Mouse (Mus musculus) spleen, postnatal 14 days (tissue): Measurements from ENCODE around the gene Pcolce2.
A peak's percentile ranks its signal among the peaks of the same experiment; 100 is the strongest.

ENCODE experiments used
- DNase-seq, 2 experiments: peaks; one replicate each; pipeline ENCODE4 v3.0.0; 2021 to 2022; ENCODE audit warnings: low spot score in 2 of 2

Gene Pcolce2

GRCm38 (mm10) chr9:95654356-95654755, 17.0 kb downstream of the Pcolce2 start:
- DNase-seq, result no peak

DNA sequence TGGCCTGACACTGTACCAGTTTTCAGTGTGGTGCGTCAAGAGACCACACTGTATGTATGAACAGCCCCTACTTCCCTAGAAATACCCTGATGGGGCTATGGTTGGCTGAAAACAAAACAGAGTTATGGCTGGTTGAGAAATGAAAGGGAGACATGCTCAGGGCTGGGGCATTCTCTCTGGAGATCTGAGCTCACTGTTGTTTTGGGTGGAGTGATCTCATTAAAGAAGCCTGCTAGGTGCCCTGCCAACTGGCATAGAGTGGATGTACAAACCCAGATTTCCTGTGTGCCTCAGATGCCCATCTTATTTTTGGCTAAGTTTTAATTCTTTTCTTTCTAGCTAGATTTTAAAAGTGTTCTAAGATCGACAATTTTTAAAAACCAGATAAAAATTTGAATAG, 20.5 kb downstream of the Pcolce2 start:
- no peak for DNase-seq

DNA sequence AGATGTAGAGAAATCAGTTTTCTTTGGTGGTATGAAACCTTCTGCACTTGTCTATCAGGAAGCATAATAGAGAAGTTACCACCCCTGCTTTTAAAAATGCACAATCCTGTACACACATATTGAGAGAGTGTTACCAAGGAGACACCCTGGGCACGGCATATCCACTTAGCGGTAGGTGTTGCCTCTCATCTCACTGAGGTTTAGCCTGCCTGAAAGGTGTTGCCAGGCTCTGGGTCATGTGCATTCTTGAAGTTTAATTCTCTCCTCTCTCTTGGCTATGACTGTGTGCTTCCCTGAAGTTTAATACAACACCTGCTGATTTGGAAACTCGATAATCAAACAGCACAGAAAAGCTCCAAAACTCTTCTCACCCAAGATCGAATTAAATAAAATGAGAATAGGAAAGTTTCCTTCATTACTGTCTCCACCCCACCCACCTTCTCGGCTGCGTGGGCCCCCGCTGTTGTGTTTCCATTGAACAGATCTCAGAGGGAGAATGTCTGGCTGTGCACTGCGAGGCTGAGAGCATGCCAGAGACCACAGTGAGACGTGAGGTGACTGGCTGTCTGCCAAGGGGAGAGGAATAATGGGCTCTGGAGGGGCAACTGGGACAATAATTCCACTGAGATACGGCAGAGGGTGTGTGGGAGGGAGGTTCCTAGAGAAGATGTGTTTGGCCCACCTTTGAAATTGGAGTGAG, 27.0 kb downstream of the Pcolce2 start:
- DNase-seq, result no peak

DNA sequence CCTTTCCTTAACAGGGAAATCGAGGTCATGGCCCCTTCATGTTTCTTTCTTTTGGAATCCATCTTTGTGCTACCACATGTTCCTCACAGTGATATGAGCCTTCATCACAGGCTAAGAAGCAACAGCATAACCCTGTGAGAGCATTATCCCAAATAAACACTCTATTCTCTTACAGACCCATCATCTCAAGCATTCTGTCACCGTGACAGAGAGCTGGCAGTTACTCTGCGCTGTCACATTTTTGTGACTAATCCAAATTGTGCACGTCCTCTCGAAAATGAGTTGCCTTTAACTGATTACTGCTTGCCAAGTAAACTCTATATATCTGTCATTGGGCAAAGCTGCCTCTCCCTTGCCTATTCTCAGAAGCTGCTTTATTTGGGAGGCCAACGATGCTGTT, 28.4 kb downstream of the Pcolce2 start:
- DNase-seq, result no peak

DNA sequence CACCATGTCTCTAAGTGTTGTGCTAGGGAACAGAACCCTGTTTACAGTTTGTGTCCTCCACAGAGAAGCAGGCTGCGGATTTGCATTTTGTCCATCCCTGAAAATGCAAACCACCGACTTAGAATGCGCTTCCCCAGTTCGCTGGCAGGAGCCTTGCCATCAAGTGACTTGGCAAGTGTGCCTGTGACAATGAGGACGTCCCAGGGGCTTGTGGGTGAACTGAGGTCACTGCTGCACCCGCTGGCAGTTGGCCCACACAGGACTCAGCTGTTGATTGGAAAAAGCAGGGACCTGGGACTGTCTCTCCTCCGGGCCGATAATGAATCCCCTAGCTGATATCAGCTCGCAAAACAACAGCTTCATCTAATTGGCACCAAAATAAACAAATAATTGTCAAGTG, 30.4 kb downstream of the Pcolce2 start:
- no peak for DNase-seq

DNA sequence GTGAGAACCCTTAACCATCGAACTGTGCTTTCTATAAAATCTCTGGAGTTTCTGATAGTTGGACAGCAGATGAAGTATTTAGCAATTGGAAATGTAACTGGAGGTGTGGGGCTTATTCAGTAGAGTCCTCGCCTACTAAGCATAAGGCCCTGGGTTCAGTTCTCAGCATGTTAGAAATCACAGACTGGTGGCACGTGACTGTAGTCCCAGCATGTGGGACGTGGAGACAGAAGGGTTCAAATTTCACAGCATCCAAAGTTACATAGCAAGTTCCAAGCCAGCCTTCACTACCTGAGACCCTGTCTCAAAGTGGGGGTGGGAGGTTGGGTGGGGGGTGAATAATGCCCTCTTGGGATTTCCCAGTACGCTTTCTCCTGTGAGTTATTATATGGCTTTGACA, 30.9 kb downstream of the Pcolce2 start:
- DNase-seq, result no peak

DNA sequence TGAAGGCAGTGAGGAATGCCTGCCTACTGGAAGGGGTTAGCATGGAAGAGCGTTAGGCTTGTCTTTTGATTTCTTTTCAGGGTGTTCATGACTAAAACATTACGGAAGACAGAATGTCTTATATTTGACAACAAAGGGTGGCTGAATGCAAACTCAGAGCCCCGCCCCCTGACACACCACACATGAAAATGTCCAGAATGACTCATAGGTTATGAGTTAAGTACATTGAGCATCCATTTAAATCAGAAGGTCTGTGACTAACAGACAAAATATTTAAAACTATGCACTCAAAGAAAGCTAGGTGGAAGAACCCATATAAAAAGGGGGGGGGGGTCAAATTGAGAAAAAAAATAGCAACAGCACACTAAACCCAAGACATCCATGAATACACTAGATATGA, 34.9 kb downstream of the Pcolce2 start:
- no peak for DNase-seq

DNA sequence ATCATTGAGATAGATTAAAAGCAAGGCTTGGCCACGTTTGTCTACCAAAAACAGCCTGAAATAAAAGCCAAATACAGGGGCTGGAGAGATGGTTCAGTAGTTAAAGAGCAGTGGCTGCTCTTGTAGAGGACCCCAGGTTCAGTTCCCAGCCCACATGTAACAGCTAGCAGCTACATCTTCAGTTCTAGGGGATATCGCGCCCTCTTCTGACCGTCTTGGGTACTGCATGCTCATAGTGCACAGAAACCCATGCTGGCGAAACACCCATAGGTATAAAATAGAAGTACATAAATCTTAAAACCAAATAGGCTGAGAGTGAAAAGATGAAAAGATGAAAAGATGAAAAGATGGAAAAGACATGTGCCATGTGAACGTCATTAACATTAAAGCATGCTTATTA, 35.4 kb downstream of the Pcolce2 start:
- no peak for DNase-seq

DNA sequence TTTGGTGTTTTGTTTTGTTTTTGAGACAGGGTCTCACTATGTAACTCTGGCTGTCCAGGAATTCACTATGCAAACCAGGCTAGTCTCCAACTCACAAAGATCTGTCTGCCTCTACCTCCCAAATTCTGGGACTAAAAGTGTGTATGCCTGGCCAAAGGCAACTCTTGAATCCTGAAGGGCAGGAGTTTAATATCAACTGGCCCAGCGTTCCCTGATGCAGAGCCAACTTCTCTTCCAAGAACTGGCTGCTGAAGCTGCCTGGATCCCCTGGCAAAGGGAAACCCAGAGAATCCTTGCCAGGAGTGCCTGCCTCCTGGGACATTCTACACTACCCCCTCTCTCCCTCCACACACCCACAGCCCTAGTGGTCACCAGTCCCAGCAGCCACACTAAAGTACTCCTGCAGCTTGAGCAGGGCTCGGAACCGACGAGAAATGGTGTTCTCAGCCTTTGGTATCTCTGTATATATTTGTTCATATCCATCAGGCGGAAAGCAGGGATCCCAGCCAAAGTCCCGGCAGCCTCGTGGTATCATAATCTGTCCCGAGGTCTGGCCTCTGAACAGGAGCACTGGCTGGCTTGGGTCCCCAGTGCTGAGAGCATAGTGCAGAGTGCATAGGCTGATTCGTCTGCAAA, 37.8 kb downstream of the Pcolce2 start:
- no peak for DNase-seq

DNA sequence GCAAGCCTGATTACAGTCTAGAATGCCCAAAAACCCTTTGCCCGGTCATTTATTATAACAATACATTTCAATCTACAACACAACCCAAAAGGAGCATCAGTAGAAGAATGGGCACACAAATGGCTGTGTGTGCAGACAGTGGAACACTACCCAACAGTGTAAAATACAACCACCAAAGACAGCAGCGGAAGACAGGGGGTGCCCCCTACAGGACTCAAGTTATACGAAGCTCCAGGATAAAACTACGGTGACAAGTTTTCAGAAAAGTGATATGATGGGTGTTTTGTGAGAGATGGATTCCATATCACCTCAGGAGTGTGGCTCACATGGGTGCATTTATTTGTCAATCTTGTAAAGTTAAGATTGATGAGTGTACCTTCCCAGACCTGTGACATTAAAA, 38.6 kb downstream of the Pcolce2 start:
- no peak for DNase-seq

- DNase-seq, result no peak
These were observed 42.6 kb downstream of the Pcolce2 start for GRCm38 (mm10) chr9:95679966-95680365.

- DNase-seq, result no peak
These were observed 43.3 kb downstream of the Pcolce2 start for GRCm38 (mm10) chr9:95680691-95681090.

- no peak for DNase-seq
These were observed 48.4 kb downstream of the Pcolce2 start for GRCm38 (mm10) chr9:95685660-95686440.

- DNase-seq, result peak in 1 of 2 experiments; percentile 10
These were observed 50.7 kb downstream of the Pcolce2 start for GRCm38 (mm10) chr9:95688064-95688463.

- no peak for DNase-seq
These were observed 55.4 kb downstream of the Pcolce2 start for GRCm38 (mm10) chr9:95692823-95693222.

GRCm38 (mm10) chr9:95693528-95694100, 56.2 kb downstream of the Pcolce2 start:
- DNase-seq, result no peak

- no peak for DNase-seq
These were observed 57.1 kb downstream of the Pcolce2 start for GRCm38 (mm10) chr9:95694526-95694925.

DNA sequence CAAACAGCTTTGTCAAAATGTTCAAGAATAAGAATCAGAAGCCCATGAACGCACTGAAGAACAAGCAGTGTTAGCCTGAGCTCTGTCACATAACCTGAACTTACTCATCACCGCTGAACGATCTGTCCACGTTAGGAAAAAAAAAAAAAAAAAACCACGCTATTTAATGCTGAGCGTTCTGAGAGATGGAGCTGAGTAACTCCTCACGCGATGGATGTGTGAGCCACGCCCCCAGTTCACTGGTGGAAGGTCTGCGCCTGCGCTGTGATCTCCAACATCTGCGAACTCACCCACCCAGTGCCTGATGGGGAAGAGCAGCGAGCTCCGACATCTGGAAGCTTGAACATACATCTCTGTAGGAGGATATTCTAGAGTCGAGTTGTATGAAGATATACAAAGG, 57.6 kb downstream of the Pcolce2 start:
- no peak for DNase-seq

- no peak for DNase-seq
These were observed 59.2 kb downstream of the Pcolce2 start for GRCm38 (mm10) chr9:95696581-95696980.

DNA sequence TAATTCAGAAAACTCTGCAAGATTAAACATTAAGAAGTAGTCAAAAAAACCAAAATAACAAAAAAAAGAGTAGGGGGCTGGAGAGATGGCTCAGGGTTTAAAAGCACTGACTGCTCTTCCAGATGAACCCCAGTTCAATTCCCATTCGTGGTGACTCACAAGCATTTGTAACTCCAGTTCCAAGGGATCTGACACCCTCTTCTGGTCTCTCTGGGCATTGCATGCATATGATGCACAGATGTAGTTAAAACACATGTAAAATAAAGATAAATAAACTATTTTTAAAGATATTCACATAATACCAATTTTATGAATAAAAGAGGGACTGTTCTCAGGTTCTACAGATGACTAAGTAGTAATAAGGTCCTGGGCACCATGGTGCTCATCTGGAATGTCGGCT, 60.4 kb downstream of the Pcolce2 start:
- DNase-seq, result peak in 1 of 2 experiments; percentile 24

DNA sequence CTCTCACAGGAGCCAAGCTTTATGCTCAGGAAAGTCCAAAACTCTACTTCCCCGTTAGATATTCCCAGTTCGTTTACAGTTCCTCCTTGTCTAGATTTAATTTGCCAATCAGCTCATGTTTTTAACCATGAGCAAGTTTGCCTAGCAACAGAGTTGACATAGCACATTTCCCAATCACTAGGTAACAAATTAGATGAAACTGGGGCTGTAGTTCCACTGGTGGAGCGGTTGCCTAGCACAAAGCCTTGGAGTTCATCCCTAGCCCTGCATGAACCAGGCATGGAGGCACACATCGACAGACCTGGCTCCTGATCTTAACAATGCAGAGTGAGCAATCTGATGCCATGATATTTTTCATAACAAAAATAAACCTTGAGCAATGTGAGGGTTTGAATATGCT, 61.9 kb downstream of the Pcolce2 start:
- no peak for DNase-seq

DNA sequence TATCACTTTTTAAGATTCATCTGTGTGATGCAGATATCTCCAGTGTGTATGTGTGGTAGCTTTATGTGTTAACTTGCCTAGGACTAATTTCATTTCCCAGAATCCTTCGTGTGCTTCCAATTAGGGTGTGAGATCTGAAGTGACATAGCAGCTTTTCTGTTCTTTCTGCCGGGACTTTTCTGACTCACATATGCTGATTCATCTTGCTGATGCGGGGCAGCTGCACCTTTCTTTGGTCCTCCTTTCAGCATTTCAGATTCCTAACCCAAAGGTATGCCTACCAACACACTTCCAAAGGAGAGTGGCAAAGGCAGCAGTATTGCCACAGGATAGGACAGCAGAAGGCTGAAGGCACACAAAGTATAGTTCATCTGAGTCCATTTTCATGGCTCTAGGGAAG, 66.7 kb downstream of the Pcolce2 start:
- no peak for DNase-seq

- DNase-seq, result no peak
These were observed 68.0 kb downstream of the Pcolce2 start for GRCm38 (mm10) chr9:95705371-95705770.
